Mouse (Mus musculus) ES-E14 (cell line): ENCODE data around the gene Gm6583. TPM values are rescaled to one million over a fixed set of nuclear protein-coding genes. Genes with fewer than 3 reads are reported as not detected.

Experiments
- DNase-seq: peaks from one replicate; pipeline ENCODE4 v3.0.0-alpha.2; 2013; ENCODE audit warnings: low read depth, low spot score
- H3K27ac ChIP-seq: 2 replicates; pipeline ENCODE4 v1.5.1; 2012; ENCODE audit warnings: low read depth, mild to moderate bottlenecking, low read length, moderate library complexity, mixed read lengths; ENCODE audit not compliant: poor library complexity, insufficient read depth, severe bottlenecking
- H3K36me3 ChIP-seq: 2 replicates; pipeline ENCODE4 v1.6.1; 2012; ENCODE audit warnings: mild to moderate bottlenecking, low read length, moderate library complexity, mixed read lengths; ENCODE audit not compliant: control insufficient read depth, poor library complexity, insufficient read depth, severe bottlenecking
- H3K4me1 ChIP-seq, 2 experiments: fragments of 150-350 bp in 1 of 2; sonication (generic) in 1 of 2; 2 replicates each; pipeline ENCODE4 v1.6.1; 2012; ENCODE audit warnings: low read length in 2 of 2, mild to moderate bottlenecking in 1 of 2, mixed read lengths in 1 of 2; ENCODE audit not compliant: control insufficient read depth in 2 of 2, insufficient read depth in 2 of 2, poor library complexity in 1 of 2
- H3K4me3 ChIP-seq, 2 experiments: fragments of 150-350 bp in 1 of 2; sonication (generic) in 1 of 2; 2 replicates each; pipeline ENCODE4 v1.5.1; 2012; ENCODE audit warnings: low read length in 2 of 2, low read depth in 1 of 2, mild to moderate bottlenecking in 1 of 2, mixed read lengths in 1 of 2; ENCODE audit not compliant: insufficient read depth in 1 of 2, poor library complexity in 1 of 2, severe bottlenecking in 1 of 2
- H3K9ac ChIP-seq: 2 replicates; pipeline ENCODE4 v1.6.1; 2012; ENCODE audit warnings: low read depth, mild to moderate bottlenecking, low read length, mixed read lengths; ENCODE audit not compliant: poor library complexity, insufficient read depth, severe bottlenecking
- H3K9me3 ChIP-seq: fragments of 150-350 bp; sonication (generic); 2 replicates; pipeline ENCODE4 v1.6.1; 2012; ENCODE audit warnings: low read depth, mild to moderate bottlenecking, low read length; ENCODE audit not compliant: control insufficient read depth, insufficient read depth
- CHD2 ChIP-seq: IDR thresholded peaks from 2 replicates; pipeline ENCODE4 v1.6.1; 2014; ENCODE audit warnings: mild to moderate bottlenecking, low read depth, low read length, inconsistent platforms
- HCFC1 ChIP-seq: IDR thresholded peaks from 2 replicates; pipeline ENCODE4 v1.6.1; 2012; ENCODE audit warnings: low read length, inconsistent platforms, borderline replicate concordance; ENCODE audit not compliant: insufficient read depth
- MAFK ChIP-seq: IDR thresholded peaks from 2 replicates; pipeline ENCODE4 v1.6.1; 2014; ENCODE audit warnings: mild to moderate bottlenecking, low read depth, low read length, inconsistent platforms; ENCODE audit not compliant: insufficient read depth
- ZC3H11A ChIP-seq: IDR thresholded peaks from 2 replicates; pipeline ENCODE4 v1.6.1; 2012; ENCODE audit warnings: low read depth, mild to moderate bottlenecking, inconsistent platforms, low read length, borderline replicate concordance
- ZNF384 ChIP-seq: IDR thresholded peaks from 2 replicates; pipeline ENCODE4 v1.6.1; 2012; ENCODE audit warnings: low read depth, low read length, inconsistent platforms
- in situ Hi-C, 2 experiments: fragments of 600-800 bp; cut with MboI; formaldehyde crosslinking; loops; one replicate each; pipeline ENCODE4 v1.15.1; 2025; ENCODE audit warnings: low sequenced_read_pairs in 2 of 2, inconsistent platforms in 1 of 2; ENCODE audit not compliant: unreplicated experiment in 2 of 2
- total RNA-seq: library from RNA; depleted of rRNA; stranded (reverse); fragments of 300-350 nt; gene quantifications from 2 replicates; pipeline ENCODE4 v1.2.3, GENCODE M21; 2012

The Gm6583 gene
- total RNA-seq, 1 experiment: 0.18 TPM

- no peak overlapping the region for H3K27ac ChIP-seq
- H3K36me3 ChIP-seq: peaks cover 27% of the 10 kb centered on the region
- H3K4me1 ChIP-seq: peaks cover 3 to 6% of the 10 kb centered on the region in 2 experiments; a peak in 2 of 4 replicates
- in situ Hi-C loops: loop anchor here in 1 of 2 experiments (25.0 kb wide), 1 partner anchor 89 kb away; no protein-coding TSS in a partner anchor
- TF ChIP-seq CHD2: no peak
- TF ChIP-seq MAFK: no peak
- no peak for TF ChIP-seq ZC3H11A
- no peak for TF ChIP-seq ZNF384
- TF ChIP-seq HCFC1: no peak
- no peak for DNase-seq
- H3K9me3 ChIP-seq: no peaks in the 10 kb centered on the region
- H3K9ac ChIP-seq: peak overlapping the region; percentile 96
- H3K4me3 ChIP-seq: peak overlapping the region; percentile 88 to 97
Measured at GRCm38 (mm10) chr5:112326446-112327009, 29.3 kb downstream of the Gm6583 start.

- Histone ChIP-seq H3K4me1 (peaks cover 3 to 6% of the 10 kb centered on the region in 2 experiments; a peak in 2 of 4 replicates), H3K27ac (no peak within 1 kb of the TSS), H3K4me3 (peak within 1 kb of the TSS; percentile 88 to 97), H3K9me3 (no peaks in the 10 kb centered on the region), H3K9ac (peak within 1 kb of the TSS; percentile 96), H3K36me3 (peaks cover 20% of the 10 kb centered on the region)
- in situ Hi-C loops: loop anchor here in 1 of 2 experiments (25.0 kb wide), 1 partner anchor 88 kb away; no protein-coding TSS in a partner anchor
- TF ChIP-seq ZNF384: no peak
- TF ChIP-seq CHD2: peak; percentile 46
- TF ChIP-seq HCFC1: peak; percentile 82
- DNase-seq: peak; percentile 92
Measured at GRCm38 (mm10) chr5:112325546-112326445, 30.0 kb downstream of the Gm6583 start, which contains the start of gene Tfip11. Gene Tfip11, plus strand, starts transcription at chr5:112326358.

DNA sequence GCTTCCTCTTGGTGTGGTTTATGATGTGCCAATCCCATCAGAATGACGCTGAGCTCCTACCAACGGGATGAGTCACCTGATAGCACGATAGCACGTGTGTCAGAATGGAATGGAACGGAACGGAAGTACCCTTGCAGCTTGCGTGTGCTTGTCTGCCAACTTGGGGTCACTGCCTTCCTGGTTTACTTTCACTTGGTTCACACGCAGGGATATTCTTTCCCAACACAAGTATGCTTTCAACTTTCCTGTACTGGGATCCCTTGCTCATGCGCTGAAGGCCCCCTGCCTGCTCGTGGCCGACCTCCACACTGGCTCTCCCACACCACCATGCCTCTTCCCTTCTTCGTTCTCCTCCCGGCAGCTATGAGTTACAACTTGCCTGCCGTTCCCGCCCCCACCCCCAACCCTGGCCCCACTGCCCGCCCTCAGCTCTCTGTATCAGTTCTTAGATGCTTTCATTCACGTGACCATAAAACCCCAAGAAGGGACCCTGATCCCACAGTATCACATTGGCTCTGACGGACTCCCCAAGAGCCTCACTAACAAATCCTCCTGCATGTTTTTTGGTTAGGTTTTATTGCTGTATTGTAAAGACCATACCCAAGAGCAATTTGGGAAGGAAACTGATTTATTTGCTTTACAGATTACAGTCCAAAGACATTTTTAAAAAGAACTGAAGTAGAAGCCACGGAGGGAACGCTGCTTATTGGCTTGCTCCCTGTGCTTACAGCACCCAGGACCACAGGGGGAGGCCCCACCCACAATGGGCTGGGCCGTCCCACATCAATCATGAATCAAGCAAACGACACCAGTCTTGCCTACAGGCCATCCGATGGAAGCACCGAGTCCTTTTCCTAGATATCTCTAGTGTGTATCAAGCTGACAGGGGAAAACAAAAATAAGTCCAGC lies 30.9 kb downstream of the Gm6583 start:
- TF ChIP-seq HCFC1 (no peak), ZNF384 (no peak), CHD2 (no peak), MAFK (no peak), ZC3H11A (no peak)
- DNase-seq: no peak
- no peak overlapping the region for H3K9ac ChIP-seq
- in situ Hi-C loops: loop anchor here in 1 of 2 experiments (25.0 kb wide), 1 partner anchor 88 kb away; no protein-coding TSS in a partner anchor
- H3K9me3 ChIP-seq: no peaks in the 10 kb centered on the region
- H3K4me3 ChIP-seq: peak overlapping the region in 1 of 2 experiments; percentile 31; a peak in 2 of 4 replicates
- peaks cover 3 to 7% of the 10 kb centered on the region in 2 experiments; a peak in 3 of 4 replicates for H3K4me1 ChIP-seq
- H3K27ac ChIP-seq: no peak overlapping the region
- H3K36me3 ChIP-seq: peaks cover 13% of the 10 kb centered on the region

DNA sequence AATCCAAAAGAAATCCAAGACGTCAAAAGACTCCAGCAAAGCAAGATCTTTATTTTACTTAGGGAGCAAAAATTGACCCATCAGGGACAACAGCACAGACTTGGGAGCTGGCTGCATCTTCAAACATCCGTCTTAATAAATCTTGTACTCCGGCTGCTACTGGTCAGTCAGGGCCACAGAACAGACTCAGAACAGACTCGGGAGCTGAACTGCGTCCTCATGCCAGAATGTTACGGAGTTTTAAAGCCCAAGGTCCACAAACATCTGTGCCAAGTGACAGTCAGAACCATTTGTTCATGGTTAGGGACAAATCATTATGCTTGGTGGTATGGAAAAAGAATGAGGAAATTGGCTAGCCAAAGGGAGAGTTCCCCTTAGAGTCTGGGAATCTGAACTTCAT lies 32.6 kb downstream of the Gm6583 start:
- no peak overlapping the region for H3K27ac ChIP-seq
- DNase-seq: no peak
- TF ChIP-seq ZC3H11A (no peak), HCFC1 (no peak), ZNF384 (no peak), CHD2 (no peak), MAFK (no peak)
- H3K4me3 ChIP-seq: no peak overlapping the region
- H3K4me1 ChIP-seq: peaks cover 3 to 10% of the 10 kb centered on the region in 2 experiments; a peak in 3 of 4 replicates
- H3K9me3 ChIP-seq: no peaks in the 10 kb centered on the region
- in situ Hi-C loops: no loop called here
- H3K36me3 ChIP-seq: peaks cover 5% of the 10 kb centered on the region; the same call in 1 of the 2 replicates
- no peak overlapping the region for H3K9ac ChIP-seq
